Mouse (Mus musculus) heart, postnatal 0 days (tissue): ENCODE data around the gene Sft2d2.

ENCODE experiments used
- CTCF ChIP-seq: IDR thresholded peaks from 2 replicates; pipeline ENCODE4 v1.5.1; 2016; ENCODE audit warnings: antibody characterized with exemption, control low read depth, low read depth
- EP300 ChIP-seq: IDR thresholded peaks from 2 replicates; pipeline ENCODE4 v1.6.1; 2016; ENCODE audit warnings: antibody characterized with exemption, low read depth

DNA sequence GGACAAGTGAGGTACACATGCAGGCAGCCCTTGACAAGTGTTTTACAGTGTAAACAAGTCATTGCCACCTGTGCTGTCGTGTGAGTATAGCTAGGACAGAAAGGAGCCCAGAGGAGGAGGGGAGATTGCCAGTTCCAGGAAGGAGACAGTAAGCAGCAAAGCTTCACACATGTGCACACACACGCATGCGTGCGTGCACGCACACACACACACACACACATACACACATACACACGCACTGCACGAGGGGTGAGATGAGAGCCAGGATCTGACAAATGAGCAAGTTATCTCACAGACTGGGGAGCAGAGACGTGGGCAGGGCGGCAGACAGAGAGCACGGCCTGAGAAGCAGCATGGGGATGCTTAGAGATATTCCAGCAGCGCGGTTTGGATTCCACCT, 7.7 kb downstream of the Sft2d2 start:
- TF ChIP-seq CTCF (no peak), EP300 (no peak)
